Mouse (Mus musculus) fibroblast of lung, adult 2 months (primary cell): ENCODE results near the gene Trafd1.
"Not testable (repeated sequence)": the region's sequence is repeated elsewhere in the genome, so short reads cannot be mapped to it uniquely, and the experiment has no call there.

Experiments used
- DNase-seq: peaks from one replicate; pipeline ENCODE4 v3.0.0-alpha.2; 2011; ENCODE audit warnings: low read depth

Gene Trafd1

GRCm38 (mm10) chr5:121331731-121332130 lies 53.7 kb downstream of the Trafd1 start:
- no peak for DNase-seq

GRCm38 (mm10) chr5:121330154-121330816 lies 55.1 kb downstream of the Trafd1 start:
- not testable (repeated sequence) for DNase-seq

GRCm38 (mm10) chr5:121329333-121330058 lies 55.9 kb downstream of the Trafd1 start:
- DNase-seq: no peak

GRCm38 (mm10) chr5:121326079-121326805 lies 59.2 kb downstream of the Trafd1 start:
- no peak for DNase-seq
